Mouse (Mus musculus): Measurements from ENCODE around the gene Atp7a. TPM values are rescaled to one million over a fixed set of nuclear protein-coding genes. Genes with fewer than 3 reads are reported as not detected.

Atp7a gene
- total and polyA plus RNA-seq, 3 experiments: 1.7 to 2.2 TPM; not detected in 1

DNA sequence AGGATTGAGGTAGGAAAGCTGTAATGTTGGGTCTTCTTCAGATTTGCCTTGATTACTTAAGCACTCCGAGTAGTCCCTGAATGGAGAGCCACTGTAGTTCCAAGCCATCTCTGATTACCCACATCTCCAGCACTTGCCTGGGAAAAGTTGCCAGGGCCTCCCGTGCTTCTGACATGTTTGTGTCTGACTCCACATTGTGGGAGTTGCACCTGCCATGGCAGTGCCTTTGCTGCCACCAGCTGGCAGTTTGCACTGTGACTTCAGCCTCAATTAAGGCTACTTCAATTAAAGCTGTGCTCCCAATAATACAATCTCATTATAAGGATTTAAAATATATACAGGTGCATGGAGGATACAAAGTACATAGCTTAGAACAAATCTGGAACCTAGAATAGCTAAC lies 78.4 kb downstream of the Atp7a start:
- H3K27ac ChIP-seq (ENCODE audit: control insufficient read depth, low read depth, low read length): no peak overlapping the region
- no peak overlapping the region for H3K9ac ChIP-seq (ENCODE audit: control insufficient read depth, low read depth, low read length, poor library complexity, severe bottlenecking)
- no peak for TF ChIP-seq E2F4 (IDR thresholded peaks at IDR 0.05; ENCODE audit: borderline replicate concordance, low read depth, low read length)
- TF ChIP-seq SIN3A (IDR thresholded peaks at IDR 0.05; ENCODE audit: low read length): no peak
- TF ChIP-seq MAFK (IDR thresholded peaks at IDR 0.05; ENCODE audit: borderline replicate concordance, low read depth, low read length): no peak
- no peak for TF ChIP-seq MYC (IDR thresholded peaks at IDR 0.05; ENCODE audit: low read depth, low read length)
- TF ChIP-seq ZNF384 (IDR thresholded peaks at IDR 0.05; ENCODE audit: low read depth, low read length): no peak
- peak; percentile 31; the same call in 1 of the 2 replicates for TF ChIP-seq ZC3H11A (IDR thresholded peaks at IDR 0.05; ENCODE audit: low read depth, low read length)
- no peak for TF ChIP-seq CHD2 (IDR thresholded peaks at IDR 0.05; ENCODE audit: low read length)
- peak; percentile 48 for TF ChIP-seq RAD21 (IDR thresholded peaks at IDR 0.05; ENCODE audit: low read depth, low read length)
- TF ChIP-seq ELF1 (IDR thresholded peaks at IDR 0.05; ENCODE audit: low read depth, low read length): no peak
- no peak for TF ChIP-seq POLR2AphosphoS5 (IDR thresholded peaks at IDR 0.05; ENCODE audit: borderline replicate concordance, low read depth, low read length)
- TF ChIP-seq BHLHE40 (IDR thresholded peaks at IDR 0.05; ENCODE audit: borderline replicate concordance, low read depth, low read length): no peak
- peak; percentile 40; the same call in 1 of the 2 replicates for TF ChIP-seq SMC3 (IDR thresholded peaks at IDR 0.05; ENCODE audit: low read depth, low read length)
- peak in 2 of 3 experiments; percentile 31 to 47; a peak in 3 of 6 replicates for TF ChIP-seq CTCF (IDR thresholded peaks at IDR 0.05 in 2 of 3, conservative IDR thresholded peaks at IDR 0.05 in 1 of 3; ENCODE audit: control insufficient read depth in 1 of 3, insufficient read depth in 1 of 3, low read depth in 2 of 3, low read length in 3 of 3, poor library complexity in 1 of 3, severe bottlenecking in 1 of 3)
- TF ChIP-seq MYB (IDR thresholded peaks at IDR 0.05; ENCODE audit: low read depth, low read length): no peak
- no peak for TF ChIP-seq NRF1 (IDR thresholded peaks at IDR 0.05; ENCODE audit: insufficient read depth, low read depth, low read length, poor library complexity, severe bottlenecking)
- TF ChIP-seq HCFC1 (IDR thresholded peaks at IDR 0.05; ENCODE audit: low read depth, low read length): no peak
- no peaks in the 10 kb centered on the region for H3K79me2 ChIP-seq (ENCODE audit: control insufficient read depth, insufficient read depth, low read length, poor library complexity)
- DNase-seq (ENCODE audit: low read depth, low spot score): peak; percentile 14
- H3K36me3 ChIP-seq (ENCODE audit: control insufficient read depth in 1 of 2, insufficient read depth in 2 of 2, low read length in 2 of 2): no peaks in the 10 kb centered on the region
- no peaks in the 10 kb centered on the region for H3K27me3 ChIP-seq (ENCODE audit: control insufficient read depth in 1 of 2, insufficient read depth in 2 of 2, low read length in 2 of 2)
- H3K4me3 ChIP-seq (ENCODE audit: control insufficient read depth in 1 of 2, insufficient read depth in 1 of 2, low read depth in 2 of 2, low read length in 2 of 2): no peak overlapping the region
- H3K4me1 ChIP-seq (ENCODE audit: control insufficient read depth in 1 of 2, insufficient read depth in 2 of 2, low read length in 2 of 2): no peaks in the 10 kb centered on the region
- no peaks in the 10 kb centered on the region for H3K9me3 ChIP-seq (replicated peaks; ENCODE audit: insufficient read depth, low read length)

DNA sequence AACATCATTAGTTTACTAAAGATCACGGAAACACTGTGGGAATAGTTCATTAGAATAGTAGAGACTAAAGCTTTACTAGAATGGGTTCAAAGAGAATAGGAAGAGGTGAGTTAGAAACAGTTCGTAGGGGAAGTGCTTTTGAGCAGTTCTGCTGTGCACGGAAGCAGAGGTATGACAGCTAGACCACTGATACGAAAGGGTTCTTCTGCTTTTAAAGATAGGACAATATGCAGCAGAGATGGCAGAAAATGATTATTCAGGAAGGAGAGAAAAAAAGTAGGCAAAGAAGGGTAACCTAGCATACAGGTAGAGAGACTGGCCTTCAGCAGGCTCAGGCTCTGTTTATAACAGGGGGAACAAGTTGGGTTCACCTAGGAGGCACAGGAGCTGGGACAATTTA lies 86.8 kb downstream of the Atp7a start:
- H3K79me2 ChIP-seq (ENCODE audit: control insufficient read depth, insufficient read depth, low read length, poor library complexity): no peaks in the 10 kb centered on the region
- H3K9me3 ChIP-seq (replicated peaks; ENCODE audit: insufficient read depth, low read length): no peaks in the 10 kb centered on the region
- no peaks in the 10 kb centered on the region for H3K27me3 ChIP-seq (ENCODE audit: control insufficient read depth in 1 of 2, insufficient read depth in 2 of 2, low read length in 2 of 2)
- no peak overlapping the region for H3K4me3 ChIP-seq (ENCODE audit: control insufficient read depth in 1 of 2, insufficient read depth in 1 of 2, low read depth in 2 of 2, low read length in 2 of 2)
- H3K27ac ChIP-seq (ENCODE audit: control insufficient read depth, low read depth, low read length): no peak overlapping the region
- H3K4me1 ChIP-seq (ENCODE audit: control insufficient read depth in 1 of 2, insufficient read depth in 2 of 2, low read length in 2 of 2): peaks cover 4 to 6% of the 10 kb centered on the region in 2 experiments
- peak; percentile 22 for DNase-seq (ENCODE audit: low read depth, low spot score)
- H3K9ac ChIP-seq (ENCODE audit: control insufficient read depth, low read depth, low read length, poor library complexity, severe bottlenecking): no peak overlapping the region
- peaks cover 0 to 3% of the 10 kb centered on the region in 2 experiments; a peak in 1 of 4 replicates for H3K36me3 ChIP-seq (ENCODE audit: control insufficient read depth in 1 of 2, insufficient read depth in 2 of 2, low read length in 2 of 2)
- TF ChIP-seq ETS1 (IDR thresholded peaks at IDR 0.05; ENCODE audit: low read depth, low read length) (0 out of 2 replicates have a peak, but pooled peaks have one; percentile 21), ZNF384 (IDR thresholded peaks at IDR 0.05; ENCODE audit: low read depth, low read length) (peak; percentile 23; the same call in 1 of the 2 replicates), GATA1 (IDR thresholded peaks at IDR 0.05; ENCODE audit: low read depth, low read length) (peak; percentile 72), EP300 (IDR thresholded peaks at IDR 0.05; ENCODE audit: low read depth in 1 of 2, low read length in 2 of 2) (peak; percentile 58 to 67; a peak in 3 of 4 replicates), TCF12 (IDR thresholded peaks at IDR 0.05; ENCODE audit: low read depth, low read length) (peak; percentile 61; the same call in 1 of the 2 replicates), MEF2A (IDR thresholded peaks at IDR 0.05; ENCODE audit: extremely low read depth, insufficient replicate concordance, low read depth, low read length, poor library complexity, severe bottlenecking) (no peak)

All from MEL (cell line).